Mouse (Mus musculus): ENCODE results near the gene Dusp7. TPM values are rescaled to one million over a fixed set of nuclear protein-coding genes. Genes with fewer than 3 reads are reported as not detected.
A peak's percentile ranks its signal among the peaks of the same experiment; 100 is the strongest.

Gene Dusp7
- polyA plus RNA-seq, 1 experiment, result 92.3 TPM

- no peak for DNase-seq (ENCODE audit: extremely low spot score in 1 of 2, low spot score in 1 of 2)
Measured at GRCm38 (mm10) chr9:106413606-106414005, 45.2 kb downstream of the Dusp7 start.

DNA sequence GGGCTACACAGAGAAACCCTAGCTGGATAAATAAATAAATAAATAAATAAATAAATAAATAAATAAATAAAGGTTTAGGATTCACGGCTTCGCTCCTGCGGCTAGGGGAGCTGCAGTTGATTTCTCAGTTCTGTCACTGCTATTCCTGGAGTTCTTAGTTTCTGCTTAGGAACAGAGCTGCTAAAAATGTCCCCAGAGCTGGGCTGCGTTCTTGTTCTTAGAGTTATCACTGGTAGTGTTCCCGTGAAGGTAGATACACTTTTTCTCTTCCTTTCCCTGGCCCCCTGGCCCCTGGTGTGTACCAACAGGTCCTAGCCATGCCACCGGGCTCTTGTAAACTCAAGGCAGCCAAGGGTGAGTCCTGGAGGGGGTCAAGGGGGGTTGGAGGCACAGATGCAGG, 48.4 kb downstream of the Dusp7 start:
- no peak for DNase-seq (ENCODE audit: extremely low spot score in 1 of 2, low spot score in 1 of 2)

DNA sequence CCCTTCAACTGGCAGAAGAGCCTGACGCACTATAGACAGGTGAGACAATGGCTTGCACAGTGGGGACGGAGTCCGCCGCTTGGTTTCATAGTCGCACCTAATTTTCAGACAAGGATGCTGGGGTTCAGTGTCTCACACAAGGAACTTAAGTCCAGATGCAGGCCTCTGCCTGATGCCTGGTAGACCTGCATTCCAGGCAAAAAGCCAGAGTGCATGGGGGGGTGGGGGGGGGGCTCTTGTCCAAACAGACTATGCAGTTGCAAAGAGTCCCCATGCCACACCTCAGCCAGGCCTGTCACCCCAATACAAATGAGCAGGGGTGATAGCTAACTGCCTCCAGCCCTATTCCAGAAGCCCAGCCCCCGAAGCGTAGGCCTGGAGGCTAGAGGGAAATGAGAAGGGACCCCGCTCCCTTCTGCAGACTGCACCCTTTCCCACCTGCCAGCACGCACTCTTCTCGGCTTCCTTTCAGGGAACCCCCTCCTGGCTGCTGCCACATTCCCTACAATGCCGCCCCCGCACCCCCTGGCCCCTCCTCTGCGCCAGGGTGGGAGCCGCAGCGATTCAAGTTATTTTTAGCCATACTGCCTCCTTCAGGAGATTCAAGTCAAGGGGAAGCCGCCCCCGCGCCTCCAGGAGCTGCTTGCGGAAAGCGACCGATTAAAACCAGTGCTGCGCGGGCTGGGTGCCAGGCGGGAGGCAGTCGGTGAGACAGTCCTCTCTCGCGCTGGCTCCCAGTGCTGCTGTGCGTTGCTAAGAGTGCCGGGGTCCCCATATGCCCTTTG, 49.6 kb downstream of the Dusp7 start:
- peak; percentile 96 to 98 for DNase-seq (ENCODE audit: extremely low spot score in 1 of 2, low spot score in 1 of 2)

DNA sequence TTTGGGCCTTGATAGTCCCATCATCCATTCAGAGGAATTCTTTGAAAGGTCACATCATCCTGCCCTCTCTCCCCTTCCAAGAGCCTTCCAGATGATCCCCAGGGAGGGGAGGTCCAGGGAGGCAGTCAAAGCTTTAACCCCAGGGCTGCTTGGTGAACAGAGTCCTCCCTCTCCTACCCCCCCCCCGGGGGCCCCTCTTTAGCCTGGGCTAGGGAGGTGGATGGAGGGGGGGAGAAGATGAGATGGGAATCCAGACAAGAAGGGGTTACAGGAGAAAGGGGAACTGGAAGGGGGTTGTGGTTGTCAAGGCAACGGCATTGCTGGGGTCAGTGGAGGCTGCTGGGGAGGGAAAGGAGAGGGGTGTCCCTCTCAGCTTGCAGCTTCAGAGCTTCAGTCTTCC, 52.2 kb downstream of the Dusp7 start:
- no peak for DNase-seq (ENCODE audit: extremely low spot score in 1 of 2, low spot score in 1 of 2)

- no peak for DNase-seq (ENCODE audit: extremely low spot score in 1 of 2, low spot score in 1 of 2)
Measured at GRCm38 (mm10) chr9:106421033-106421864, 52.8 kb downstream of the Dusp7 start.

GRCm38 (mm10) chr9:106421865-106422160, 53.4 kb downstream of the Dusp7 start:
- peak; percentile 78 to 97 for DNase-seq (ENCODE audit: extremely low spot score in 1 of 2, low spot score in 1 of 2)

Other genes with a start within 250 kb of the Dusp7 start
- 3.2 and 3.3 TPM in 2 replicates for gene Glyctk, start 210.5 kb upstream of the Dusp7 start, polyA plus RNA-seq (2012; rRNA removed)
- 99.9 and 107 TPM in 2 replicates for gene Wdr82, start 197.7 kb upstream of the Dusp7 start, polyA plus RNA-seq (2012; rRNA removed)
- 32.0 and 35.1 TPM in 2 replicates for gene Ppm1m, start 168.9 kb upstream of the Dusp7 start, polyA plus RNA-seq (2012; rRNA removed)
- gene Twf2, start 165.5 kb upstream of the Dusp7 start, polyA plus RNA-seq (2012; rRNA removed), result 65.8 and 66.8 TPM in 2 replicates
- 0.67 and 1.2 TPM in 2 replicates for gene Tlr9, start 146.0 kb upstream of the Dusp7 start, polyA plus RNA-seq (2012; rRNA removed)
- 122 and 129 TPM in 2 replicates for gene Alas1, start 120.0 kb upstream of the Dusp7 start, polyA plus RNA-seq (2012; rRNA removed)
- gene Poc1a, start 87.6 kb upstream of the Dusp7 start, polyA plus RNA-seq (2012; rRNA removed), result 24.2 and 25.6 TPM in 2 replicates
- 727 and 762 TPM in 2 replicates for gene Rpl29, start 60.8 kb downstream of the Dusp7 start, polyA plus RNA-seq (2012; rRNA removed)
- 9.8 and 9.9 TPM in 2 replicates for gene Acy1, start 69.7 kb downstream of the Dusp7 start, polyA plus RNA-seq (2012; rRNA removed)
- 29.0 and 36.5 TPM in 2 replicates for gene Abhd14b, start 78.8 kb downstream of the Dusp7 start, polyA plus RNA-seq (2012; rRNA removed)
- gene Abhd14a, start 79.0 kb downstream of the Dusp7 start, polyA plus RNA-seq (2012; rRNA removed), result 73.6 and 78.1 TPM in 2 replicates
- gene Pcbp4, start 84.7 kb downstream of the Dusp7 start, polyA plus RNA-seq (2012; rRNA removed), result 220 and 253 TPM in 2 replicates
- 9.7 and 11.2 TPM in 2 replicates for gene Gpr62, start 97.3 kb downstream of the Dusp7 start, polyA plus RNA-seq (2012; rRNA removed)
- 45.6 and 45.8 TPM in 2 replicates for gene Rrp9, start 107.3 kb downstream of the Dusp7 start, polyA plus RNA-seq (2012; rRNA removed)
- 4.3 and 5.1 TPM in 2 replicates for gene Parp3, start 108.3 kb downstream of the Dusp7 start, polyA plus RNA-seq (2012; rRNA removed)
- gene Iqcf1, start 131.3 kb downstream of the Dusp7 start, polyA plus RNA-seq (2012; rRNA removed), result not detected in 2 replicates
- gene Iqcf5, start 145.9 kb downstream of the Dusp7 start, polyA plus RNA-seq (2012; rRNA removed), result 0.25 TPM in 1 of 2 replicates, not detected in the other
- not detected in 2 replicates for gene Iqcf3, start 193.0 kb downstream of the Dusp7 start, polyA plus RNA-seq (2012; rRNA removed)
- gene Iqcf4, start 202.4 kb downstream of the Dusp7 start, polyA plus RNA-seq (2012; rRNA removed), result not detected in 2 replicates

Measured in frontal cortex, adult 2 months (tissue).